Mouse (Mus musculus): ENCODE data around the gene Alppl2.
A peak's percentile ranks its signal among the peaks of the same experiment; 100 is the strongest.

The Alppl2 gene

DNA sequence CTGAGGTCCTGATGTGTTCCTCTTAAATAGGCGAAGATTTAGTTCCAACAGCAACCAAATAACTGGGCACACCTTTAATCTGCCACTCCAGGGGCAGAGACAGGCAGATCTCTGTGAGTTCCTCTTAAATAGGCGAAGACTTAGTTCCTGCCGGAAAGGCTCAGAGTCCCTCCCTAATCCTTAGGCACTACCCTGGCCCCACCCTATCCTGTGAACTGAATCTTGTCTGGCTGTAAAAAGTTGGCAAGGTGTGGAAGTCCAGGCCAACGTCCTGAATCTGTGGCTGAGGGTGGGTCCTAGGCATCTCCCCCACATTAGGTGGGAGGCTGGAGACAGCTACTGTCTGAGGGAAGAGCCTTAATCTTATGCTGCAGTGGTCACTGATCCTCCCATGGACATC is at the start of gene Alppl2:
TSS of gene Alppl2 (minus strand) at position 101 of the 400 bp plus-strand sequence.
- DNase-seq (ENCODE audit: extremely low read depth, insufficient read length, low spot score), result no peak

DNA sequence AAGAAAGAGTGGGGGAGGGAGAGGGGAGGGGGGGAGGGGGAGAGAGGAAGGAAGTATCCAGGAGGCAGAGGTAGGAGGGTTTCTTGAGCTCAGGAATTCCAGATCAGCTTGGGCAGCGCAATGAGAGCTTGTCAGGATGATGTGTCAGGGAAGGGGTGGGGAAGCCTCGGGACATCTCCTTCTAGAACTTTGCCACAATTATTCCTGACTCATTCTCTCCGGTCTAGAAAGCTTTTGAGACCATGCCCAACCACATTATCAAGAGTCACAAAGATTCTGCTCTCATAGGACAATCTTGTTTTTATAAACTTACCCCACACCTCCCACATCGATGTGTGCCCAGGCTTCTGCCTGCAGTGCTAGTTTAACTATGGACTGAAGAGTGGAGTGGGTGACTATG is 42.1 kb upstream of the Alppl2 start:
- DNase-seq (ENCODE audit: extremely low read depth, insufficient read length, low spot score), result peak; percentile 58

DNA sequence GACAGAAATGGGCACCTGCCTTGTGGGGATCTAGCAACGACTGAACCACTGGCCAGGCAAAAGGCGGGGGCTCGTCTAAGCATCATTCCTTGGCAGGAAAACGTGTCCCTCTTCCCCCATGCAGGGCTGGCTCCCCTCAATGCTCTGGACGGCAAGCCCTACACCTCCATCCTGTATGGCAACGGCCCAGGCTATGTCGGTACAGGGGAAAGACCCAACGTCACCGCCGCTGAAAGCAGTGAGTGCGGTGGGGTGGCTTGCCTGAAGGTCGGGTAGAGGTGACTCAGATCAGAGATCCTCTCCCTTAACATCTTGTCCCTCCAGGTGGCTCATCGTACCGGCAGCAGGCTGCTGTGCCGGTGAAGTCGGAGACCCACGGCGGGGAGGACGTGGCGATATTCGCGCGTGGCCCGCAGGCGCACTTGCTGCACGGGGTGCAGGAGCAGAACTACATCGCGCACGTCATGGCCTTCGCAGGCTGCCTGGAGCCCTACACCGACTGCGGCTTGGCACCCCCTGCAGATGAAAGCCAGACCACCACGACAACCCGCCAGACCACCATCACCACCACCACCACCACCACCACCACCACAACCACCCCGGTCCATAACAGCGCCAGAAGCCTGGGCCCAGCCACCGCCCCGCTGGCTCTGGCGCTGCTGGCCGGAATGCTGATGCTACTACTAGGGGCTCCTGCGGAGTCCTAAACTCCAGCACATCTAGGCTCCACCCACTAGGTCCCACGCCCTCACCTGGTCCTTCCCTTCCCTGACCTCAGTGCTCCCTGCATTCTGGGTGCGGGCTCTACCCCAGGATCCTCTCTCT is 37.7 kb upstream of the Alppl2 start:
- no peak for DNase-seq (ENCODE audit: extremely low read depth, insufficient read length, low spot score)

DNA sequence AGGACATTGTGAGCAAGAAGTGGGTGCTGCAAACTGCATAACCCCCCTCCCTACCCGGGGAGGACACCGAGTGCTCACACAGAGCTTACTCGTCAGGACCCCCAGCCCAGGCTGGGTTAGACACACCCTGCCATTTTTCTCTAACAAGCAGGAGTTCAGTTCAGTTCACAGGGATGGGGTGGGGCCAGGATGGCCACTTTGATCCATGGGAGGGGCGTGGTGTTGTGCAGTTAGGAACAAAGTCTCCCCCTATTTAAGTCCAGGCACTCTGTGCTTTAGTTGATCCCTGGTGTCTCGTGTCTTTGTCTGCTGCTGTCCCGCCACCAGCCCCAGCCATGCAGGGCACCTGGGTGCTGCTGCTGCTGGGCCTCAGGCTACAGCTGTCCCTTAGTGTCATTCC is 34.9 kb upstream of the Alppl2 start, which contains the start of gene Akp3:
TSS of gene Akp3 (plus strand) at position 301 of the 400 bp plus-strand sequence.
- no peak for DNase-seq (ENCODE audit: extremely low read depth, insufficient read length, low spot score)

DNA sequence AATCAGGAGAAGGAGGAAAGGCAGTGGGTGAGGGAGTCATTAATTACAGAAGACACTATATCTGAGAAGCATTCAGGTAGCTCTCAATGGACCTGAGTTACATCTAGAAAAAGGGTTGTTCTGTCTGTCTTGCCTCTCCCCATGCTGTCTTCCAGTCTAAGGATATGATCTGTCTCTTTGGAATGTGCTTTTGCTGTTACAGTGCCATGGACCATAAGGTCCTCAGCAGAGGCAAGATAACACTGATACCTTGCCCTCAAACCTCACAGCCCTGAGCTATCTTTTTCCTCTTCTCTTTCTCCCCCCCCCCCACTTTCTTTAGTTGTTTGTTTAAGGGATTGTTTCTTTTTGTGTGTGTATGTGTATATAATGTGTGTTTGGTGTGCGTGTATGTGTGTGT is 25.1 kb upstream of the Alppl2 start:
- DNase-seq (ENCODE audit: extremely low read depth, insufficient read length, low spot score), result peak; percentile 39

DNA sequence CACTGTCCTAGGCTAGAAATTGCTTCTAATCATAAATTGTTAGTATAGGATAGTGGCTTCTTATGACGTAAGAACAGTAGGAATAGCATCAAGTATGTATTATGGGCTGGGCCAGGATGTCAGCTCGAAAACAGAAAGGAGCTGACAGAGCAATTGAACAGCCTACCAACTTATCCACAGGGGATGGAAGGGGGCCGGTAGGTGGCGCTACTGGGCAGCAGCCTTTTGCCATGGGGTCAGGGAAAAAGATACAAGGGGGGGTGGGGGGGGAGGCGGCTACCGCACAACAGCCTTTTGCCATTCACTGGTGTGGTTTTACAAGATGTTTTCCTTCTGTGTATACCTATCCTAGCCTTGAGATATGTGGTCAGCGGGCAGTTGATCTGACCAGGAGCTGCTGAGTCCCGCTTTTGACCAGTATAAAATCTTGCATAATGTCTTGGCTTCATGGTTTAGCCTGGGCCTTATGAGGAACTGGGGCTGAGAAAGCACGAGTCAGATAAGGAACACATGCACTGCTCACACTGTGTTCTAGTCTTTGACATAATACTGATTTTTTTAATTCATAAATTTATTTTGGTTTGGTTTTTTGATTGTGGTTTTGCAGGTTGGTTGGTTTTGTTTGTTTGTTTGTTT is 22.1 kb upstream of the Alppl2 start:
- no peak for DNase-seq (ENCODE audit: extremely low read depth, insufficient read length, low spot score)

DNA sequence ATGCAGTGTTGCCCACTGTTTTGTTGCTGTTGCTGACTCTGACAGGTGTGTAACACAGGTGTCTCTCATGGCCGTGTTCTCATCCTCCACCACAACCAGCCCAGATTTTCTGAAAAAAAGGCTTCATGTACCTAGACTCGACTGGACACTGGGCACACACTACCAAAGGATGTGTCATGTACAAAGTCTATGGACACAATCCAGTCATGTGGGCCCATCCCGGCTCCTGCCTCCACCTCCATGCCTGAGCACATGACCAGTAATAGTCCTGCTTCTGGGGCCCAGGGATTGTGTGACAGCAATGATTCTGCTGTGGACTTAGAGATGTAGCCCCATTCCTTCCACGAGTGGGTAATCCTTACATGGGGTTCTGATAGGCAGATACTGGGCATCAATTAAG is 18.8 kb upstream of the Alppl2 start:
- no peak for DNase-seq (ENCODE audit: extremely low read depth, insufficient read length, low spot score)

DNA sequence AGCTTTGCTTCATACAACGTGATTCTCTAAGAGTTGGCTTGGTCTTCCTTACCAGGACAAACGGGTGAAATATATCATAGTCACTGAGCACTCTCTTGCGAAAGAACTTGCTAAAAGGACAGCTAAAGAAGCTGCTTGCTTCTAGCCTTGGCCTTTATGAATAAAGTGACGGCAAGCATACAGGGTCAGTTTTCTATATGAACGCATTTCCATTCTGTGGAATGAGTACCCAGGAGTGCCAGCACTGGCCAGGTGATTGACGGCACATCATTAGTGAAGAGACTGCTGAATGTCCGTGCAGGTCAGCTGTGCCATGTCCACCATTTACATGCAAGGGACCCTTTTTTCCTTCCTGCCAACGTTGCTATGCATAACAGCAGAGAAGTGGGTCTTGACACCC is 16.8 kb upstream of the Alppl2 start:
- DNase-seq (ENCODE audit: extremely low read depth, insufficient read length, low spot score), result no peak

DNA sequence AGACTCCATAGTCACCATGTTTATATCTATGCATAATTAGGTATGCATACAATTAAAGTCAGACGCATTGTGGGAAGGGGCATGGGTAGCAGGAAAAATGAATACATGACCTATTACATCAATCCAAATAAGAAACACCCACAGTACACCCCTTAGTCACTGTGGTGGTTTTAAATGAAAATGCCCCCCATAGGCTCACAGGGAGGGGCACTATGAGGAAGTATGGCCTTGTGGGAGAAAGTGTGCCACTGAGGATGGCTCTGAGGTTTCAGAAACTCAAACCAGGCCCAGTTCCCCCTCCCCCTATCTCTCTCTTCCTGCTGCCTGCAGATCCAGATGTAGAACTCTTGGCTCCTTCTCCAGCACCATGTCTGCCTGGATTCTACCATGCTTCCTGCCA is 14.2 kb upstream of the Alppl2 start:
- DNase-seq (ENCODE audit: extremely low read depth, insufficient read length, low spot score), result no peak

DNA sequence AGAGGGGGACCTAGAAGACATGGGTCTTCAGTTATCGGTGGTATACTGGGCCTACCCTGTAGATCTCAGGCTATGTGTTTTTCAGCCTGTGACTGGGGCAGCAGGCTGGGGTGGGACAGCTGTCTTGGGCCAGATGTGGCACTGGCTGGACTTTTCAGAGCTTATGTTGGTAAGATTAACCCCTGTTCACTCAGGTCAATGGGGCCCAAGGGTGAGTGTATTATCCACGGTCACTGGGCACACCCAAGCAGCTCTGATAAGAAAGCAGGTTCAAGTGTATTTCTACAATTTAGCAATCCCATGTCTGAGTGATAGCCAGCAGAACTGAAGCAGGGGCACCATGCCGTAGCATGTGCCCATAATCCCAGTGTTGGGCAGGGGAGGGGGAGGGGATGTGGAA is 12.4 kb upstream of the Alppl2 start:
- no peak for DNase-seq (ENCODE audit: extremely low read depth, insufficient read length, low spot score)

DNA sequence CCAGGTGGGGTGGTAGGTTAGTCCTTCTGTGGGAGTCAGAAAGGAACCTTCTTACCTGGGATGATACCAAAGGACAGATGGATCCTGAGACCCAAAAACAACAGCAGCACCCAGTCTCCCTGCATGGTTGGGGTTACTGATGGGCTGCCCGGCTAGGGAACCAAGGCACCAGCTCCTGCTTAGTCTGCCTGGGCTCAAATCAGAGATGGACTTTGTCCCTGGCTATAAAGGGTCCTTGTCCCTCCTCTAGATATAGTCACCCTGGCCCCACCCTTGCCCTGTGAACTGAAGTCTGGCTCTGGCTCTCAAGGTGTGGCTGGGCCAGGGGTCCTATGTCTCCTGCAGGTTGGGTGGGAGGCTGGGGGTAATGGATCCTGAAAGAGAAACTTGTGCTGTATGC is 11.7 kb upstream of the Alppl2 start, which contains the start of gene Alpi:
TSS of gene Alpi (minus strand) at position 196 of the 400 bp plus-strand sequence.
- no peak for DNase-seq (ENCODE audit: extremely low read depth, insufficient read length, low spot score)

DNA sequence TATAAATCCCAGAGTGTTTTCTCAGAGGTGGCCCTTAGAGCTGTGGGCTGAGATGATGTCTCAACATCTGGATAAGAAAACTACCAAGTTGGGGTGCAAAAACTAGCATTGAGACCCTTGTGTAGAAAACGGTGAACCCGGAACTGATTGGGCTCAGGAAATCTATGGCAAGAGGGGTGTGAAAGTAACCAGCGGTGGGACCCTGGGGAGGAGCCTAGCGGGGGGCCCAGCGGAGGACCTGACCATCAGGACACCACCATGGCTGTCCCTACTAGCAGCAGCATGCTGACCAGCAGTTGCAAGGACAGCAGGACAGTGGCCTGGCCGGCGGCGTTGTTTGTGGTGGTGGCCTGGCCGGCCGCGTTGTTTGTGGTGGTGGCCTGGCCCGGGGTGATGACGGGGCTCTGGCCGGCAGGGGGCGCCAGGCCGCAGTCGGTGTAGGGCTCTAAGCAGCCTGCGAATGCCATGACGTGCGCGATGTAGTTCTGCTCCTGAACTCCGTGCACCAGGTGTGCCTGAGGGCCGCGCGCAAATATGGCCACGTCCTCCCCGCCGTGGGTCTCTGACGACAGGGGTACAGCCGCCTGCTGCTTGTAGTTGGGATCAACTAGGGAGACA is 8.7 kb upstream of the Alppl2 start:
- peak; percentile 30 for DNase-seq (ENCODE audit: extremely low read depth, insufficient read length, low spot score)

DNA sequence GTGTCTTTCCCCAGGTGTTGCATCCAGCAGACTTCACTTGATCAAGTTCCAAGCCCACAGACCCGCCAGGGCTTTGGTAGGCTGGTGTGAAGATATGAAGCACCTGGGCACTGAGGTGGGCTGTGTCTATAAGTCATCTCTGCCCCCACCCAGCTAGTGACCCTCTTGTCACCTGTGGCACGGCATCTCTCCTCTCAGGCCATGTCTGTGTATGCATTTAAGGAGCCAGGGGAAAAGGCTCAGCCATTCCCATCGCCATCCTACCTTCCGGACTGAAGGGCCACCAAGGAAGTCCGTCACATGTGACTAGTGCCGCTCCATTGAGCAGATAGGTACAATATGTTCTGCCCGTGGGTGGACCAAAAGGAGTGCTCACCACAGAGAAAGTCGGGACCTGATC is 5.9 kb upstream of the Alppl2 start:
- DNase-seq (ENCODE audit: extremely low read depth, insufficient read length, low spot score), result no peak

DNA sequence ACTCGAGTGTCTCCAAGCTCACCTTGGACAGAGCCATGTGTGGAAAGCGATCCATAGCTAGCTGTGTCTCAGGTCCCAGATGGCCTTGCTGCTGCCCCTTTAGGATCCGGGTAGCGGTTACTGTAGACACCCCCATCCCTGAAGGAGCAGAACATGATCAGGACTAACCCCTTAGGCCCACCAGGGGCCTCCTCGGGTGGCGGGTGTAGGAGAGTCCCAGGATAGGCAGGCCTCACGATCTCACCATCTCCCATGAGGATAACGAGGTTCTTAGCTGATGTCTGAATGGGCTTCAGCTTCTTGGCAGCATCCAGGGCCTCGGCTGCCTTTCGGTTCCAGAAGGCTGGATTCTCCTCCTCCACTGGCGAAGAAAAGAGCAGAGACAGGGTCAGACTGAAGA is 477 bp downstream of the Alppl2 start:
- DNase-seq (ENCODE audit: extremely low read depth, insufficient read length, low spot score), result no peak

DNA sequence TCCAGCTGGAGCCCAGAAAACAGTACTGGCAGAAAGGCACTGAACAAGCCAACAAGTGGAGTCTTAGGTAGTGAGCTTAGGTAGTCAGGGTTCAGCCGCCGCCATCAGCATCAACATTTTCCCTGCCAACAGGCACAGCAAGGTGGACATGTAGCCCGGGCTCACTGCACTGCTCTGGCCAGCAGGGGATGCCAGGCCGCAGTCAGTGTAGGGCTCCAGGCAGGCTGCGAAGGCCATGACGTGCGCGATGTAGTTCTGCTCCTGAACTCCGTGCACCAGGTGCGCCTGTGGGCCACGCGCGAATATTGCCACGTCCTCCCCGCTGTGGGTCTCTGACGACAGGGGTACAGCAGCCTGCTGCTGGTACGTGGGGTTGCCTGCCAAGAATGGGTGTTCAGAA is 2.8 kb downstream of the Alppl2 start:
- no peak for DNase-seq (ENCODE audit: extremely low read depth, insufficient read length, low spot score)

DNA sequence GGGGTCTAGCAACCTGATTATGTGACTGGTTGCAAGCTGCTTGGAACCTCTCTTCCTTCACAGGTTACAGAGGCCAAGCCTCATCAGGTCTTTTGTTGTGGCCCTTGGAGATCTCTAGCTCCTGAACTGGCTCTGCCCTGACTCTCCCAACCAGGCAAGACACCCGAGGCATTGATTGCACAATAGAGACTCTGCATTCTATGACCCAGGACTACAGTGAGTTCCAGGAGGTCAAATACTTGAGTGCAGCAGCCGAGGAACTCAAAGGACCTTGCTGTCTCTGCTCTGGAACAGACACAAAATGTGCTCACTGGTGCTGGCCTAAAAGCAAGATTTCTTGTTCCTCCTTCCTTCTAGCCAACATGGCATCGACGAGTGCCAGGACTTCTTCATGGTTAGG is 3.5 kb downstream of the Alppl2 start:
- no peak for DNase-seq (ENCODE audit: extremely low read depth, insufficient read length, low spot score)

DNA sequence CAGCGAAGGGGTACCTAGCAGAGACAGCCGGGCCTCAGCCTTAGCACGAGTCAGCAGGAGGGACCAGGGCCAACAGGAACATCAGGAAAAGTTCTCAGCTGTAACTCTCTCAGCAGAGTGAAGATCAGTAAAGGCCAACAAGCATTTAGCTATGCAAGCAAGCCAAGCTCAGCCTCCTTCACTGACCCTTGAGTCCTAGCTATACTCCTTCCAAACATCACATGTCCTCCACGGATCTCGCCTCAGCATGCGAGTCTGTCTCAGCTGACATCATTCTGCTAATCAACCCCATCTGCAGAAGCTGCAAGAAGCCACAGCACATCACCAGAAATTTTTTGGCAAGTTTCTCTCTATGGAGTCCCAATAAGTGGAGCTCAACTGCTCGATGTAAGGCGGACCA is 16.0 kb downstream of the Alppl2 start:
- no peak for DNase-seq (ENCODE audit: extremely low read depth, insufficient read length, low spot score)

DNA sequence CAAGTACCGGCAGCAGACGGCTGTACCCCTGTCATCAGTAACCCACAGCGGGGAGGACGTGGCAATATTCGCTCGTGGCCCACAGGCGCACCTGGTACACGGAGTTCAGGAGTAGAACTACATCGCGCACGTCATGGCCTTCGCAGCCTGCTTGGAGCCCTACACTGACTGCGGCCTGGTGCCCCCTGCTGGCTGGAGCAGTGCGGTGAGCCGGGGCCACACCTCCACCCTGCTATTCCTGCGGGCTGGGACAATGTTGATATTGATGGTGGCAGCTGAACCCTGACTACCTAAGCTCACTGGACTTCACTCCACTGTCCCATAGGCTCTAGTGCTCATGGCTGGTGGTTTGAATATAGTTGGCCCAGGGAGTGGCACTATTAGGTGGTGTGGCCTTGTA is 19.0 kb downstream of the Alppl2 start:
- peak; percentile 30 for DNase-seq (ENCODE audit: extremely low read depth, insufficient read length, low spot score)

DNA sequence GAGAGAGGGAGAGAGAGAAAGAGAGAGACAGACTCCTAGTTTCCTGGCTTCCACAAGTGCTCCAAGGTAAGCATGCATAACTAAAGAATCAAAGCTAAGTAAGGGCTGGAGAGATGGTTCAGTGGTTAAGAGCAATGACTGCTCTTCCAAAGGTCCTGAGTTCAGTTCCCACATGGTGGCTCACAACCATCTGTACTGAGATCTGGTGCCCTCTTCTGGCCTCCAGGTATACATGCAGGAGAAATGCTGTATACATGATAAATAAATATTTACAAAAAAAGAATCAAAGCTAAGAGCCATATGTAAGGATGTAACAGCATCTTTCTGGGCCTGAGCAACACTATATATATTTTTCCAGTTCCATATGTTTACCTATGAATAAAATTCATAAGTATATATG is 28.8 kb downstream of the Alppl2 start:
- no peak for DNase-seq (ENCODE audit: extremely low read depth, insufficient read length, low spot score)

DNA sequence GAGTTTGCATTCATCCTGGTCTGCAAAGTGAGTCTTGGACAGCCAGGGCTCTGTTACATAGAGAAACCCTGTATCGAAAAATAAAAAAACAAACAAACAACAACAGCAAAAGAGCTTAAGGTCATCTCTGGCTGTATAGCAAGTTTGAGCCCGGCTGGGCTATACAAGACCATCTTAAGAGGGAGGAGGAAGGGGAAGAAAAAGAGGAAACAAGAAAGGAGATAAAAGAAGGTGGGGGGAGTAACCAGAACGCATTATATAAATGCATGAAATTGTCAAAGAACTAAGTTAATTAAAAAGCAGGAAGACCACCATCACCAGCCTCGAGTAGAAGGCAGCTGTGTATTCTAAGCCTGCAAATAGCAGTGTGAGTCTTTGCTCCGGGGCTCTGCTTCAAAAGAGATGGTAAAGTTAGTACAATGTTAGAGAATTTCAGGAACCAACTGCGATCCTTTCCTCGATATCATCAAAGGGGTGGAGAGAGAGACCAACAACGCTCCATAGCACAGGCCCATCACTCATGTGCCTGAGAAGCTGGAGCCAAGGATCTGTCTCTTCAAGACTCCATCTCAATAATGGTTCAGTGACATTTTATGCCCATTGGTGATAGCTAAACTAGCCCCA is 30.6 kb downstream of the Alppl2 start:
- DNase-seq (ENCODE audit: extremely low read depth, insufficient read length, low spot score), result no peak

DNA sequence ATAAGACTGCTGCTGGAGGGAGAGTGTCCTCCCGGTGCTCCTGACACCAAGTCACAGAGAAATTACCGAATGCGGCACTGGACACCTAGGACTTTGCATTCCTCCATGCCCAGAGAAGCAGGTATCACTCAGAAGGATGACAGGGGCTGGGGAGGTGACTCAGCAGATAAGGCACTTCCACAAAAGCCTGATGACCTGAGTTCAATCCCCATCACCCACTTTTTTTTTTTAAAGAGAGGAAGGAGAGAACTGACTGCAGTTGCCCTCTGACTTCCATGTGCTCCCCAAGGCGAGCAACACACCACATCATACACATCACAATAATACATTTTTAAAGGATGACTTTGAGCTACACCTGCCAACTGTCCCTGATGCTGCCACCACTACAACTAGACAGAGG is 32.7 kb downstream of the Alppl2 start:
- DNase-seq (ENCODE audit: extremely low read depth, insufficient read length, low spot score), result no peak
